Mouse (Mus musculus) Muller cell, postnatal 12 days (primary cell): ENCODE measurements at regions not wholly inside any gene's neighbourhood (a gene's known extent, or its start where the extent isn't known, plus 50 kb on each side); places are given as distances from the start of the nearest gene placed in this dataset.

Experiments used
- DNase-seq: peaks from one replicate; pipeline ENCODE4 v3.0.0-alpha.2; 2015; ENCODE audit errors: inconsistent ontology term

DNA sequence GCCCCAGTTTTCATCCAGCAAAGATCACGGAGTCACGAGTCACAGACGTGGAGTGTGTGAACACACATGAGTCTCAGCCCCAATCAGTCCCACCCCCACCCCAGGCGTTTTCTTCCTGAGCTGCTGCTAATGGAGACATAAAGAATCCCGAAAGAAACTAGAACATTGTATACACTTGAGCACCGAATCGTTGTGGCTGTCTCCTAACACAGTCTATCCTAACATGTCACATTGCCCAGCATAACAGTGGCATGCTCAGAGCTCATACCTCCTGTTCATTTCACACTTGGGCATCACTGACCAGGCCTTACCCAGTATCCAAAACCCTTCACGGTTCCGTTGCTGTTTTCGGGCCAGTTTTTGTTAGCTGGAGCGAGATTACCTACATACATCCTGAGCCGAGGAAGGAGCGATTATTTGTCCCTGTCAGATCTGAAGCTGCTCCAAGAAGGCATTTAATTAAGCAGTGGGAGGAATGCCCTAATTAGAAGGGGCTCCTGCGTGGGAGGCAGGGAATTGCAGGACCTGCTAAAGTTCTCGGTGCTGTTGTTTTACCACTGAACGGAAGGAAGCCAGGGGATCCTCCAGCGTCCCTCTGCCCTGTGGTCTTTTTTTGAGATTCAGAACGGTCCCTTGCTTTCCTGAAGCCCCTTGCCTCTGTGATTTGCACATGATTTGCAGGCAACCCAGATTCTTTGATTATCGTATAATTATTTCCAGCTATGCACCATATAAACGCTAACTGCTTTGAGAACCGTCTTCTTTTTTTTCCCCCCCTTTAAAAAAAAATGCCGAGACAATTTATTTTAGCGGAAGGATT, 53.4 kb upstream of the Nap1l1 start:
- DNase-seq: peak; percentile 77

DNA sequence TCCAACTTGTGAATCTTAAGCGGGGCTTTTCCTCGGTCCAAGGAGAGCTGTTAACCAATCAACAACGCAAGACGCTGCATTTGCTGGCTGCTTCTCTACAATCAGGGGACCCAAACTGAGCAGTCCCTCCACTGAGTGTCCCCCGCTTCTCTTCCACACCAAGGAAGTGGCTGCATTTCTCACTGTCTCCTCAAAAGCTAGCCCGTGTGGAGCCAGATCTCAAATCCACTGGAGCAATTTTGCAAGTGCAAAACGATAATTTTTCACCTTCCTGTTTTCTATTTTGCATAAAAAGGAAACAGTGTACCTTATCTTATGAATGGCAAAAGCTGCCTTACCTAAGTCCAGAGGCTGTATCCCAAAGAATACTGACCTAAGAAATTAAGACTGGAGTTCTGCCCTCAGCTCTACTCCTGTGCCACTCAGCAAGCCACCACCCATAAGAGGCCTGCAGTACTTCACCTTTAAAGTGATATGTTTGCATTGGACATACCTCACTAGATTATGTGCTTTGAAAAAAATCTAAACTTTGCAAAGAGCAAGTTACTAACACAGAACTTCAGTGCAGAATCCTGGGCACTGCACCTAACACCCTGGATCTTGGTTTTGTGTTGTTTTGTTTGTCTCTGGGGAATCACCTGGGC, 52.7 kb upstream of the Nap1l1 start:
- DNase-seq: no peak

DNA sequence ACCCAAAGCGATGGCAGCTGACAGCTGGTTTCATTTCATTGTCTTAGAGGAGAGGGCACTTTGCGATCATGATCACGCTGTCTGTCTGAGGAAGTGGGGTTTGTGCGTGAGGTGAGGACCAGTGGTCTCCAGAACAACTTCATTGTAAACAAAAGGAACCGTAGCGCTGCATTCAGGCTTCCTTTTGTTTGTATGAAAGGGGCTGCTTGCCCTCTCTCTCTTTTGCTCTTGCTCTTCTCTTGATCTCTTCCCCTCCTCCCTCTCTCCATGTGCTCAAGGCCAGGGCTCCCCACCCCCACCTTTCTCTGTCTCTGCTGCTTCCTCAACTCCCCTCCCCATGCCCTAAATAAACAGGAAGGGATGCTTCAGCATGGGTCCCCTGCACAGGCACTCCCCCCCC, 51.0 kb upstream of the Nap1l1 start:
- no peak for DNase-seq

DNA sequence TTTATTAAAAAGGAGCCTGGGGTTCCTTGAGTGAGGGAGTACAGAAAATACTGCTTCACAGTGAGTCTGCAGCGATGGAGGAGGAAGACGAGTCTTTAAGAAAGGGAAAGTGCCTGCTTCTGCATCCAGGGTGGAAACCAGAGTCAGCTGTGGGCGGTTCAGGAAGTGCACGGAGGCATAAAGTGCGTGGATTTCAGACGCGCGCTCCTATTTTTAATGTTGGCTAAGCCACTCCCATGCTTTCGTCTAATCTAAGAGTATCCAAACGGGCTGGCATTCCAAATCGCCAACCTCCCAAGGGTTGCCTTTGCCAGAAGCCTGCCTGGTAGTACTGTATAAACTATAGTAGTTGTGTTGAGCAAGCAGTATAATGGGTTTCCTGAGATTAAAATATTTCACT, 50.4 kb upstream of the Nap1l1 start:
- no peak for DNase-seq
